Mouse (Mus musculus): ENCODE measurements around the gene Ice1.

Gene Ice1

GRCm38 (mm10) chr13:70574216-70574615 lies 63.2 kb downstream of the Ice1 start:
- 88% methylated on average over 1 of the region's 1 CpGs for WGBS

DNA sequence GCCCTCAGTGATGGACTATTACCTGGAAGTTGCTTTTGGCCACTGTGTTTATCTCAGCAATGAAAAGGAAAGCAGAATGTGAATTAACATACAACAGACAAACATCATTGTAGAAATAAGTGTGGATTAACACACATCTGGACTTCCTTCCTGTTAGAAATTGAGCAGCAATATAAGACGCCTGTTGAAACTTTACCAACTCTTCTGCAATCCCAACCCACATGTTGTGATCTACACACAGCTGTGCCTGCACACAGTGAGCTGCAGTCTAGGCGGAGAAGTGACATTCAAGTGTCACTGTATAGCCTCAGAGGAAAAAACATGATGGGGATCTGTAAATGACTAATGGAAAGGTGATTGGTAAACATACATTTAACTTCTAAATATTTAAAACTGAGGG lies 69.5 kb downstream of the Ice1 start:
- WGBS = 74% methylated on average over 2 of the region's 2 CpGs

GRCm38 (mm10) chr13:70553456-70553855 lies 84.0 kb downstream of the Ice1 start:
- 74% methylated on average over 5 of the region's 5 CpGs for WGBS

DNA sequence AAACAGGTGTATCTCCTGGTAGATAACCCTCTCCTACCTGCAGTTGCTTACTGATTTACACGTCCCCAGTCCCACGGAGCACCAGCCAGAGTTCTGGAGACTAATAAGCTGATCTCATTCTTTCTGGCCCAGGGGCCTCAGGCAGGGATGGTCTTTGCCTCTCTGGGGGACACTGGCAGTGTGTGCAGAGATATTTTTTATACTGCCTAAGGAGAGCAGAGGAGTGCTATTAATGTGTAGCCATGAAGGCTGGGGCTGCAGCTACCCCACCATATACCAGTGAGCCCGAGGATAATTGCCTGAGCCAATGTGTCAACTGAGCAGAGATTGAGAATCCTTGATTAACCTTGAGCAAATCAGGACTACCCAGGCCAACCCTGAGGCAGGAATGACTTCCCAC lies 90.0 kb downstream of the Ice1 start:
- WGBS = 66% methylated on average over 3 of the region's 3 CpGs

- WGBS = 0% methylated on average over 1 of the region's 1 CpGs
Observed at GRCm38 (mm10) chr13:70545261-70545660, 92.2 kb downstream of the Ice1 start.

- WGBS = 66% methylated on average over 1 of the region's 1 CpGs
Observed at GRCm38 (mm10) chr13:70539842-70540241, 97.6 kb downstream of the Ice1 start.

- WGBS = 61% methylated on average over 5 of the region's 5 CpGs
Observed at GRCm38 (mm10) chr13:70533412-70533811, 104.0 kb downstream of the Ice1 start.

GRCm38 (mm10) chr13:70532719-70533118 lies 104.7 kb downstream of the Ice1 start:
- 73% methylated on average over 10 of the region's 10 CpGs for WGBS

DNA sequence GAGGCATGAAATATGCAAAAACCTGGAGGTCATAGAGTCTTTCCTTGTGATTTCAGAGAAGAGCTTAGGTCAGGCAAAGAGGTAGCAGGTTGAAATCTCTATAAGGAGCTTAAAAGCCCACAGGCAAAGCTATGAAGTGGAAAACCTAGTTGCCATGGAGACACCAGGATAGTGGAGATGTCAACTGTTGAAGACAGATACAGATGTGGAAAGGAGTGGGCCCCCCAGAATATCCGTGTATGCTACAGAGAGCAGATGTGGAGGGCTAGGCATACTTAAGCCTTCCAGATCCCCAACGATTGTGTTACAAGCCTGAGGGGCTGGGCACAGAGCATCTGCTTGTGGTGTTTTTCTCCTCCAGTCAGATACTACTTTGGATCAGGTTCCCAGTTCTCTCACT lies 119.8 kb downstream of the Ice1 start:
- 29% methylated on average over 2 of the region's 2 CpGs for WGBS

DNA sequence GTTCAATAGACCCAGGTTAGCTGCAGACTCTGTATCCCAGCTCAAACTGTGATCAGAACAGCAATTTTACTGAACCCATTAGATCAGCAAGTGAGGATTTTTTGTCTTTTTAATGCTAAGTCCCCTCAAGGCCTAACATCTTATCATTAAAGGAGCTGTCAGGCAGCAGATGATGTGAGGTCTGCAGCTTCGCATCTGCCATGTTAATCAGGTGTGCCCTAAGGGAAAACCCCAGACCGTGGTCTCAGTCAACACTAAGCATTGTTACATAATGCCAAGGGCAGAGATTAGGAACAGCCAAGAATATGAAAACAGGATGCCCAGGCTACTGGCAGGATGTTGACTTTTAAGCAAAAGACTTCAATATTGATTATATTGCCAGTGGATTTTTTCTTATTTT lies 122.4 kb downstream of the Ice1 start:
- WGBS = 79% methylated on average over 2 of the region's 2 CpGs

DNA sequence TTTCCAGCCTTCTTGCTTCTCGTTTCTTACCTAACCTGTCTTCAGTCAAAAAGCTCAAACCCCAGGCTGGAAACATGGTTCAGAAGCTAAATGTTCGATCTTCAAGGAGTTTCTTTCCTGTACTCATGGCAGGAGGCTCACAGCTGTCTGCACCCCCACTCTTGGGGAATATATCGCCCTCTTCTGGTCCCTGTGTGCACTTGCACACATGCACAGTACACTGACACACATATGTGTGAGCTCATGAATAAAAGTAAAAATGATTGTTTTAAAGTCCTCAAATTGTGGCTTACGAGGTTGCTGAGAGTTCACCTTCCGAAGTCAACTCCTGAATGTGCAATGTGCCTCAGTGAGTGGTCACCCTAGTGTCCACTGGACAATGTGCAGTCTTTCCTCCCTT lies 127.2 kb downstream of the Ice1 start:
- 81% methylated on average over 5 of the region's 5 CpGs for WGBS

DNA sequence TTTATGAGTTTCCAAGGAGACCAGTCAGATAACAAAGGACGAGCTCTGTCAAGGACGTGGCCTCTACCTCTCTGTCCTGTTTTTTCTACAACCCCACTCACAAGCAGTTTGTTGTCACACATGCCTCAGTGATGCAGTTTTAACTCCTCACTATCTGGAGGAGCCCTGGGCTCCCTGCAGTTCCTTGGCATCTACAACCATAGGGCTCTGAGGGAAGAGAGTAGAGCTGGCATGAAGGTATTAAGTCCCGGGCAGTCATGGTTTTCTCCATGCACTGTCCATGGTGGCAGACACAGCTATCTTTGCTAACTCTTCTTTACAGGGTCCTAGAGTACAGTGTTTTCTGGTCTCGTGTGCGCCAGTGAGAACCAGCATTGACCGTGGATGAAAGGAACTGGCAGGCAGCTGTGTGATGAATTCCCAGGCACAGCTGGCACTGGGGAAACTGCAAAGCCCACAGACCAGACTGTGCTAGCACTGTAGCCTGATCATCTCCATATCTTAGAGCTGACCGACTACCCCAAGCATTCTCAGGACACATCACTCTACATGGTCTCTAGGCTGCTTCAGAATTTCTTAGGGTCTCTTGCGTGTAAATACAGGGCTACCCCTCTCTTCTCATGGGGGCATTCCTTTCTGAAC lies 127.9 kb downstream of the Ice1 start:
- 68% methylated on average over 8 of the region's 8 CpGs for WGBS

DNA sequence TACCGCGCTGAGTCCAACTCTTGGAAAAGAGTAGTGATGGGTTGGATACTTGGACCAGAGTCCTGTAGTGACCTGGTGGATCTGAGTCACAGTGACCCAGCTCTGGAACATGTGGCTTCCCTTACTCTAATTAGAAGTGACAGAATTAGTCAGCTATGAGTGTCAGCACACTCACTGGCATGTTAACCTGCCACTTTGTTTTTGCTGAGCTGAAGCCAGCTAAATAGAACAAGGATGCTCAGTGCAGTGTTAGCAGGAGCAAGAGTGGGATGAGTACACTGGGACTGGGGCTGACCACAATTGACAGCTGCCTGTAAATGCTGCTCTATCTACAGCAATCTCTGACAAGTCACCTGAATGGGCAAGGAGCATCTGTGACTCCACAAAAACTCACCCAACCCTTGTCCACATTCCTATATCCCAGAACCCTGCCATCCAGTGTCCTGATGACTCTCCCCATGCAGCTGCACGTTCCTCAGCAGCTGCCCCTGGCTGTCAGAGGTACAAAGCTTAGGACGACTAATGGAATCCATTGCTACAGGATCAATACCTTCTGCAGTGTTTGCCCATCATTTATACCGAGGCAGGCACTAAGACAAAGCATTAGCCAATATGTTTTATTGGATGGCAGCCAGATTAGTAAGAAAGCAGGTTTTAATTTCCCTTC lies 128.6 kb downstream of the Ice1 start:
- 71% methylated on average over 5 of the region's 5 CpGs for WGBS

Data from cerebral cortex, adult 2 months (tissue).